Mouse (Mus musculus): ENCODE data around the gene Thsd7a.

- TF ChIP-seq CTCF (IDR thresholded peaks at IDR 0.05; ENCODE audit: extremely low read depth, insufficient read depth, low read length) (no peak), POLR2A (IDR thresholded peaks at IDR 0.05; ENCODE audit: extremely low read depth, insufficient read depth, low read length) (no peak)
These were observed 355.4 kb downstream of the Thsd7a start for GRCm38 (mm10) chr6:12393574-12394380.

All from cortical plate, adult 2 months (tissue).